ENCODE assay signal across 8 mouse cellular contexts in genomic region chr7:101970429-101970775, GRCm38 (mm10). TPM values are rescaled to one million over a fixed set of nuclear protein-coding genes. Genes with fewer than 3 reads are reported as not detected.
DNase-seq lines count a peak whose midpoint lies in the region; ATAC-seq and TF ChIP-seq lines count a peak whose summit lies in the region.

No protein-coding gene starts in this region.

- TF ChIP-seq CTCF in forebrain, postnatal 0 days (IDR thresholded peaks at IDR 0.05; ENCODE audit: low read depth) = no peak

- peak overlapping the region; percentile 99 for H3K27ac ChIP-seq in forebrain, postnatal 0 days (ENCODE audit: low read depth, low read length)

- H3K4me3 ChIP-seq in forebrain, postnatal 0 days (ENCODE audit: low read depth, low read length) = peak overlapping the region; percentile 75

- intact Hi-C loops in heart, postnatal 36 days (cut with DNase I) = loop anchor here (2.0 kb wide), 1 partner anchor 36 kb away; the partner anchor contains the start of gene Numa1

- no peaks in the 10 kb centered on the region for H3K36me3 ChIP-seq in forebrain, postnatal 0 days (ENCODE audit: insufficient read depth)

- no peaks in the 10 kb centered on the region for H3K27me3 ChIP-seq in forebrain, postnatal 0 days (ENCODE audit: insufficient read depth, low read length)

- peak; percentile 70 for ATAC-seq in forebrain, postnatal 0 days
- peak; percentile 44 for ATAC-seq in neutrophil, adult 5-6 weeks (ENCODE audit: extremely low read depth, insufficient number of reproducible peaks, low FRiP score, poor library complexity, severe bottlenecking)

- 6% methylated on average over 11 of the region's 17 CpGs for WGBS in forebrain, postnatal 0 days

- peaks cover 14% of the 10 kb centered on the region for H3K4me1 ChIP-seq in forebrain, postnatal 0 days (ENCODE audit: insufficient read depth)

- peak overlapping the region; percentile 93 for H3K9ac ChIP-seq in forebrain, postnatal 0 days

- no peaks in the 10 kb centered on the region for H3K9me3 ChIP-seq in forebrain, postnatal 0 days (ENCODE audit: low read length)

- peak; percentile 51 for DNase-seq in ES-CJ7 (ENCODE audit: low read depth, low spot score)
- peak; percentile 96 for DNase-seq in brain, adult 2 months (ENCODE audit: low read depth, low spot score)
- peak; percentile 95 for DNase-seq in forebrain, postnatal 0 days
- DNase-seq in heart, postnatal 36 days = peak; percentile 90 to 94
- peak; percentile 76 to 91 for DNase-seq in layer of hippocampus, adult 18-20 months (ENCODE audit: low spot score in 2 of 2)
- peak; percentile 92 to 94 for DNase-seq in lung, adult 18-20 months
- peak; percentile 93 for DNase-seq in testis, postnatal 10 days (ENCODE audit: low spot score)

- H3K4me2 ChIP-seq in forebrain, postnatal 0 days (ENCODE audit: low read depth) = peak overlapping the region; percentile 74

RNA-seq across cellular contexts. Expression of gene Numa1, which starts 36.5 kb away (rescaled TPM):
- total RNA-seq in forebrain, postnatal 0 days (2014; rRNA removed) = 58.3 and 74.2 TPM in 2 replicates
- polyA plus RNA-seq in forebrain, postnatal 0 days (2015; fragmentation: Nextera tagmentation; extraction: Ambion mirVana) = 18.1 and 24.3 TPM in 2 replicates
- total RNA-seq in heart, postnatal 36 days (2021) = 10 to 100 TPM; 97.8 to 98.6 TPM
- 100 to 1,000 TPM; 108 to 119 TPM for total RNA-seq in layer of hippocampus, adult 18-20 months (2021)
- 225 and 227 TPM in 2 replicates for total RNA-seq in neutrophil, adult 5-6 weeks (2017)

RNA-seq across cellular contexts. Expression of gene Lrrc51, which starts 36.7 kb away (rescaled TPM):
- total RNA-seq in forebrain, postnatal 0 days (2014; rRNA removed) = 4.8 and 5.4 TPM in 2 replicates
- 9.1 and 10.6 TPM in 2 replicates for polyA plus RNA-seq in forebrain, postnatal 0 days (2015; fragmentation: Nextera tagmentation; extraction: Ambion mirVana)
- 1 to 10 TPM; 3.6 to 5.2 TPM for total RNA-seq in heart, postnatal 36 days (2021)
- total RNA-seq in layer of hippocampus, adult 18-20 months (2021) = 1 to 10 TPM; 4.9 to 7.9 TPM
- total RNA-seq in neutrophil, adult 5-6 weeks (2017) = 0.93 and 3.2 TPM in 2 replicates

RNA-seq across cellular contexts. Expression of gene Il18bp, which starts 48.1 kb away (rescaled TPM):
- total RNA-seq in forebrain, postnatal 0 days (2014; rRNA removed) = 9.5 and 11.2 TPM in 2 replicates
- 1.7 and 2.8 TPM in 2 replicates for polyA plus RNA-seq in forebrain, postnatal 0 days (2015; fragmentation: Nextera tagmentation; extraction: Ambion mirVana)
- total RNA-seq in heart, postnatal 36 days (2021) = 1 to 10 TPM; 7.3 to 8.6 TPM
- 1 to 10 TPM; 5.6 to 6.1 TPM for total RNA-seq in layer of hippocampus, adult 18-20 months (2021)
- total RNA-seq in neutrophil, adult 5-6 weeks (2017) = 12.2 and 13.6 TPM in 2 replicates

Comparison
In these comparisons a context has a peak if more than half of its experiments do, and no peak if none do; other contexts are left out.
1. Peak in every context shown above with its lines: DNase-seq, ATAC-seq, H3K4me3 ChIP-seq and H3K27ac ChIP-seq.